Mouse (Mus musculus): ENCODE measurements at regions not wholly inside any gene's neighbourhood (a gene's known extent, or its start where the extent isn't known, plus 50 kb on each side); places are given as distances from the start of the nearest gene placed in this dataset.
"Not testable (repeated sequence)": the region's sequence is repeated elsewhere in the genome, so short reads cannot be mapped to it uniquely, and the experiment has no call there.

- in situ Hi-C loops (cut with MboI, MseI), result no loop called here
Measured at GRCm38 (mm10) chr1:107677404-107677803, 87.6 kb downstream of the Serpinb8 start.

DNA sequence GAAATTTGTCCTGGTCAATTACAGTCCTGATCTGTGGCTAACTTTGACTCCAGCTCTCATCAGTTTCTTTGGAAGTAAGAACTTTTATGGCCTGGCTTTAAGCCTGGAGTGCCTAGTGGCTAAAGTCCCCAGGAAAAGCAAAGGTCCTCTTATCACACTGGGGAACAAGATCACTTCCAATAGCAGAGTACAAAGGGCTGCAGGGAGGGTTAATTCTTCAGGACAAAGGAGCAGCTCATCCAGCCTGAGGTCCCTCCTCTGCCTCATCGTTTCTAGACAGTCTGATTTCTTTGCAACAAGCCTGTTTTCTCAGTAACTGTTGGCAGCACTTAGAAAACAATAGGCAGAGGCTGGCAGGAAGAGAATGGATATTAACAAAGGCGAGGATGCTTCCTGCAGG is 107.1 kb downstream of the Serpinb8 start:
- in situ Hi-C loops (cut with MboI, MseI), result no loop called here

GRCm38 (mm10) chr1:107706108-107706548 is 116.3 kb downstream of the Serpinb8 start:
- in situ Hi-C loops (cut with MboI, MseI), result no loop called here

- in situ Hi-C loops (cut with MboI, MseI), result no loop called here
Measured at GRCm38 (mm10) chr1:107708601-107709000, 118.8 kb downstream of the Serpinb8 start.

DNA sequence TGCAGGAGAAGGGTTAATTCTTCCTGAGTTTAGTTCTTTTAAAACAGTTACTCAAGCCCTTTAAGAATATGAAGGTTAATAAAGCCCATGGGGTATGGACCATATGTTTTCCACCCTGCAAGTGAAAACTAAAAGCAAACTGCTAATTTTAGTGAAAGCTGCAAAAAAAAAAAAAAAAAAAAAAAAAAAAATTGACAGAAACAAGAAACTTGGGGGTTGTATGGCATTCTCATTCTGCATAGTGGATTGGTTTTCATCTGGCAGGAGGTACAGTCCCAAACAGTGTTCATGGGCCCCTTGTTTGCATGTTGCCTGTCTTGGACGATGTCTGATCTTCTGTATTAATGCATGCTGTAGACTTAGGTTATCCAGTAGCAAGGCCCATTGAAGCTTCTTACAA is 125.1 kb downstream of the Serpinb8 start:
- in situ Hi-C loops (cut with MboI, MseI), result no loop called here

- in situ Hi-C loops (cut with MboI, MseI), result no loop called here
Measured at GRCm38 (mm10) chr1:107719304-107719703, 129.5 kb downstream of the Serpinb8 start.

GRCm38 (mm10) chr1:107728113-107728839 is 138.5 kb downstream of the Serpinb8 start:
- in situ Hi-C loops (cut with MboI, MseI), result no loop called here

GRCm38 (mm10) chr1:107765307-107765706 is 175.5 kb downstream of the Serpinb8 start:
- in situ Hi-C loops (cut with MboI, MseI), result no loop called here

GRCm38 (mm10) chr1:107767198-107767947 is 177.6 kb downstream of the Serpinb8 start:
- in situ Hi-C loops (cut with MboI, MseI), result no loop called here

DNA sequence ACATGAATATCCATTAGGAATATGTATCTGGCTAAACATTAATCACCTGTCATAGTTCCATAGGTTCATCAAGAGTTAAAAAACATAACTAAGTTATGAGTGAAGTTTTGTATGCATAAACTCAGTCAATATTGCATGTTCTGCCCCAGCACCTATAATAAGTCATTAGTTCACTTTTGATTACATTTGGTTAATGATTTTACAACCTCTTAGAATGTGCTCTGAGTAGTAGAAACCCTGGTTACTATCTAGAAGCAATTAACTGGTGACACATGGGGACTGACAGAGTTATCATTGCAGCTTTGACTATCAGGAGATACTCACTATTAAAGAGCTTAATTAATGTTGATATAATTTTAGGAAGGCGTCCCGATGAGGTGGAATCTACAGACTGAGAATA is 183.2 kb downstream of the Serpinb8 start:
- in situ Hi-C loops (cut with MboI, MseI), result no loop called here

GRCm38 (mm10) chr1:107783079-107783478 is 193.3 kb downstream of the Serpinb8 start:
- in situ Hi-C loops (cut with MboI, MseI), result no loop called here

- in situ Hi-C loops (cut with MboI, MseI), result no loop called here
Measured at GRCm38 (mm10) chr1:107805823-107806222, 216.0 kb downstream of the Serpinb8 start.

GRCm38 (mm10) chr1:107807367-107807766 is 217.6 kb downstream of the Serpinb8 start:
- in situ Hi-C loops (cut with MboI, MseI), result not testable (repeated sequence)

- in situ Hi-C loops (cut with MboI, MseI), result no loop called here
Measured at GRCm38 (mm10) chr1:107811136-107811535, 221.3 kb downstream of the Serpinb8 start.

- in situ Hi-C loops (cut with MboI, MseI), result no loop called here
Measured at GRCm38 (mm10) chr1:107811859-107812258, 222.1 kb downstream of the Serpinb8 start.

GRCm38 (mm10) chr1:107837877-107838276 is 248.1 kb downstream of the Serpinb8 start:
- in situ Hi-C loops (cut with MboI, MseI), result no loop called here

DNA sequence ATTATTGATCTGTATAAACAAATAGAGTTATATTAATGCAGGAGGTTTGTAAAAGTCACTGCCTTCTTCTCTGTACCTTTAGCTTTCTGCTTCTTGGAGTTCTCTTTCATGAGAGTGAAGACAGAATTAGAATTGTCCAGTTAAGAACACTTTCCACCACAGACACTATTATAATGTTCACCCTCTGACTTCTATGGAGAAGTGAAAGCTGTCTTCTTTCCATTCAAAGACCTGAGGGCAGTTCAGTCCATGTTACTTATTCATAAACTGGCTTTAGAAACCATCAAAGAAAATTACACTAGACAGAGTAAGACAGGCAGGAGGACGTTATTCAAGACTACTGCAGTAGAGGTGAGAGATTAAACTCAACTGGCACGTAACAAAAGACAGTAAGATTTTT is 262.6 kb downstream of the Serpinb8 start:
- in situ Hi-C loops (cut with MboI, MseI), result no loop called here

GRCm38 (mm10) chr1:107853001-107853400 is 263.2 kb downstream of the Serpinb8 start:
- in situ Hi-C loops (cut with MboI, MseI), result no loop called here

- in situ Hi-C loops (cut with MboI, MseI), result no loop called here
Measured at GRCm38 (mm10) chr1:107897743-107898437, 308.1 kb downstream of the Serpinb8 start.

DNA sequence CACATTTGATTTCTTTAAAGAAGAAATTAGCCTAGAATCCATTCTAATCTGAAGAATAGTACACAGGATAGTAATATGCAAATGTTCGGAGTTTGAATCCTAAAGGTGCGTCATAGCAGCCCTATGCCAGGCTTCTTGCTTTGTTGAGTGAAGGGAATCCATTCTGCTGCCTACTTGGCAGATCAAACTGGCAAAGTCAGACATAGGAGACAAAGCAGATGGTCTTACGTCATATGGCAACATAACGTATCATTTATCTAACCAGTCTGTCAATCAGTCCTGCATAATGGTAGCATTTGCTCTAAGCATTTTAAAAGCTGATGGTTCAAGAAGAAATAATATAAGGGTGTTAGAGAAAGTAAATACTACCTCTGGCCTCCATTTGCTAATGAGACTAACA is 309.5 kb downstream of the Serpinb8 start:
- in situ Hi-C loops (cut with MboI, MseI), result no loop called here

DNA sequence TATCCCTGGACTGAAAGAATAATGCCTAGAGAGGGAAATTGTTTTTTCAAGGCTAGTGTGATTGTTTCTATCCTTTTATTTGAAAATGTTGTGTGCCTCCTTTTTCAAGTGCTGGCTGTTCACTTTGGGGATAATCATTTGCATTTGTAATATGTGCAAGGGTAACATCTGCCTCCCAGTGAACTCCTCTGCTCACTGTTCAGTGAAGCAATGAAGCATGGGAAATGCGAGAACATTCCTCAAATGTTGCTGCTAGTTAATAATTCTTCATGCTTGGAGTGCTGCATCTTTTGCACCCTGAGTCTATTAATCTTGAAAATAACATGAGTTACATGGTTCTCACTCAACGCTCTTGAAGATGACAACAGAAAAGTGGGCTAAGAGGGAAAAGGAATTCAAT is 310.6 kb downstream of the Serpinb8 start:
- in situ Hi-C loops (cut with MboI, MseI), result no loop called here

DNA sequence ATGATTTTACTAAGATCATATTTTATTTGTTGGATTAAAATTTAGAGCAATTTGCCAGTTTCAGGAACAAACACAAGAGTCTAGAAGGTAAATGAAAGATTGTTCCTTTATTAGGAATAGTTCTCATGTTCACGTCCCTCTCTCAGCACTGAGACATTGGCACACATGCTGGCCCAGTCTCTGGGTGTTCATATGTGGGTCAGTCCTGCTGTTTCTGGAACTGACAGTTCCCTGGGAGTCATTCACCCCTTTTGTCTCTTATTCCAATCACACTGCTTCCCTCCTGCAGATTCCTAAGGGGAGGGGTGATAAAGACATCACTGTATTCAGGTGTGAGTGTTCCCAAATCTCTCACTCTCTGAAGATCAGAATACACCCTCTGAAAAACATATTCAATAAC is 311.1 kb downstream of the Serpinb8 start:
- in situ Hi-C loops (cut with MboI, MseI), result no loop called here
